Mouse (Mus musculus): Measurements from ENCODE around the gene Faap24. TPM values are rescaled to one million over a fixed set of nuclear protein-coding genes. Genes with fewer than 3 reads are reported as not detected.

The Faap24 gene
- polyA plus RNA-seq, 1 experiment from 2014 or later, result 15.4 TPM

DNA sequence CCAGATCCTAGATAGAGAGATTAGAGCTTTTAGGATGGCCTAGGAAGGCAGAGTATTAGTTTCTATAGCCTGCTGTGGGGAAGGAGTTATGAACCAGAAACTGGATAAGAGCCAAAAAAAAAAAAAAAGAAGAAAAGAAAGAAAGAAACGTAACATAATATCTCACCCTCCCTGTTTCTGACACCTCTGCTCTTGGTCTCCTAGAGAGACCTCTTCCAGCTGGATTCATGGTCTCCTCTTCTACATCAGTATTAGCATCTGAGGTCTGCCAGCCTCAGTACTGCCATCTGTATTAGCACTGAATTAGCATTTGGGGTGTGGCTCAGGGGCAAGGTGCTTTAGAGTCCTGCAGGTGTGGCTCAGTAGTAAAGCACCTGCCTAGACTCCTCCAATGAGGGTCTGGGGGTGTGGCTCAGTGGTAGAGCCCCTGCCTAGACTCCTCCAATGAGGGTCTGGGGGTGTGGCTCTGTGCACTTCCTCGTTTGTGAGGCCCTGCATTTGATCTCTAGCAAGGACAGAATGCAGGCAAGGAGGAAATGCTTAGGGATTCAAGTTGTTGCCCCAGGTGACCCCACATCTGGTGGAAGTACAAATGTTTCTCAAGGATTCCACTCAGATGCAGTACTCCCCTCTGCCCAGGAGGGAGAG, 13.8 kb downstream of the Faap24 start:
- no peak for TF ChIP-seq CTCF (IDR thresholded peaks at IDR 0.05; ENCODE audit: low read depth)
- ATAC-seq (replicated peaks; ENCODE audit: low FRiP score, low read depth) (peak; percentile 66; the same call in 1 of the 2 replicates), DNase-seq (ENCODE audit: low spot score) (no peak)
- Histone ChIP-seq H3K4me2 (ENCODE audit: low read length) (no peak overlapping the region), H3K27ac (no peak overlapping the region), H3K9me3 (replicated peaks; ENCODE audit: low read length) (no peaks in the 10 kb centered on the region), H3K27me3 (ENCODE audit: insufficient read depth, low read length) (no peaks in the 10 kb centered on the region), H3K4me1 (replicated peaks; ENCODE audit: insufficient read depth, low read length) (no peaks in the 10 kb centered on the region), H3K4me3 (replicated peaks; ENCODE audit: low read depth, low read length) (no peak overlapping the region), H3K9ac (ENCODE audit: low read depth, low read length) (no peak overlapping the region), H3K36me3 (ENCODE audit: insufficient read depth, low read length) (0 out of 2 replicates have a peak, but pooled peaks cover 10% of the 10 kb centered on the region)
- 20% methylated on average over 2 of the region's 2 CpGs for WGBS

DNA sequence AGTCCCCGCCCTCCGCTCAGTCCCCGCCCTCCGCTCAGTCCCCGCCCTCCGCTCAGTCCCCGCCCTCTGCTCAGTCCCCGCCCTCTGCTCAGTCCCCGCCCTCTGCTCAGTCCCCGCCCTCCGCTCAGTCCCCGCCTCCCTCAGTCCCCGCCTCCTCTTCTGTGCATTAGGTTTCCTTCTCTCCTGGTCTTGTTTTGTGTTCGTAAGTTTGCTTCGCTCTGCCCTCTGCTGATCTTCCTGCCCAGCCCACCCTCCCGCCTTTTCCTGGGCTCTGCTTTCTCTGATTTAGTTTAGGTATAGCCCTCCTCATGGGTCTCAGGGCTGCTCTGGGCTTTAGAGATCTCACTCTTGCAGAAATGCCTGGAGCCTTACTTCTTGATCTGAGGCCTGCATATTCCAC, 14.8 kb downstream of the Faap24 start:
- Histone ChIP-seq H3K4me3 (replicated peaks; ENCODE audit: low read depth, low read length) (no peak overlapping the region), H3K36me3 (ENCODE audit: insufficient read depth, low read length) (peaks cover 10% of the 10 kb centered on the region; the same call in 1 of the 2 replicates), H3K9me3 (replicated peaks; ENCODE audit: low read length) (no peaks in the 10 kb centered on the region), H3K4me1 (replicated peaks; ENCODE audit: insufficient read depth, low read length) (no peaks in the 10 kb centered on the region), H3K27me3 (ENCODE audit: insufficient read depth, low read length) (no peaks in the 10 kb centered on the region), H3K4me2 (ENCODE audit: low read length) (no peak overlapping the region), H3K9ac (ENCODE audit: low read depth, low read length) (no peak overlapping the region), H3K27ac (no peak overlapping the region)
- 63% methylated on average over 15 of the region's 16 CpGs for WGBS
- no peak for DNase-seq (ENCODE audit: low spot score)
- ATAC-seq (replicated peaks; ENCODE audit: low FRiP score, low read depth), result 0 out of 2 replicates have a peak, but pooled peaks have one; percentile 8
- TF ChIP-seq CTCF (IDR thresholded peaks at IDR 0.05; ENCODE audit: low read depth), result no peak

GRCm38 (mm10) chr7:35380351-35380750, 16.3 kb downstream of the Faap24 start:
- H3K4me2 ChIP-seq (ENCODE audit: low read length), result no peak overlapping the region
- peaks cover 3% of the 10 kb centered on the region; the same call in 1 of the 2 replicates for H3K36me3 ChIP-seq (ENCODE audit: insufficient read depth, low read length)
- DNase-seq (ENCODE audit: low spot score), result no peak
- H3K27me3 ChIP-seq (ENCODE audit: insufficient read depth, low read length), result no peaks in the 10 kb centered on the region
- no peak overlapping the region for H3K4me3 ChIP-seq (replicated peaks; ENCODE audit: low read depth, low read length)
- no peak for ATAC-seq (replicated peaks; ENCODE audit: low FRiP score, low read depth)
- H3K9ac ChIP-seq (ENCODE audit: low read depth, low read length), result no peak overlapping the region
- H3K9me3 ChIP-seq (replicated peaks; ENCODE audit: low read length), result no peaks in the 10 kb centered on the region
- no peak overlapping the region for H3K27ac ChIP-seq
- WGBS, result 87% methylated on average over 8 of the region's 8 CpGs
- no peaks in the 10 kb centered on the region for H3K4me1 ChIP-seq (replicated peaks; ENCODE audit: insufficient read depth, low read length)
- TF ChIP-seq CTCF (IDR thresholded peaks at IDR 0.05; ENCODE audit: low read depth), result no peak

GRCm38 (mm10) chr7:35379492-35380119, 17.0 kb downstream of the Faap24 start:
- 53% methylated on average over 16 of the region's 16 CpGs for whole genome bisulfite sequencing
- no peaks in the 10 kb centered on the region for H3K27me3 ChIP-seq (ENCODE audit: insufficient read depth, low read length)
- no peak overlapping the region for H3K4me3 ChIP-seq (replicated peaks; ENCODE audit: low read depth, low read length)
- ATAC-seq (replicated peaks; ENCODE audit: low FRiP score, low read depth), result no peak
- H3K9me3 ChIP-seq (replicated peaks; ENCODE audit: low read length), result no peaks in the 10 kb centered on the region
- no peak overlapping the region for H3K4me2 ChIP-seq (ENCODE audit: low read length)
- H3K9ac ChIP-seq (ENCODE audit: low read depth, low read length), result no peak overlapping the region
- TF ChIP-seq CTCF (IDR thresholded peaks at IDR 0.05; ENCODE audit: low read depth), result no peak
- H3K4me1 ChIP-seq (replicated peaks; ENCODE audit: insufficient read depth, low read length), result no peaks in the 10 kb centered on the region
- H3K27ac ChIP-seq, result no peak overlapping the region
- DNase-seq (ENCODE audit: low spot score), result no peak
- no peaks in the 10 kb centered on the region; the same call in 1 of the 2 replicates for H3K36me3 ChIP-seq (ENCODE audit: insufficient read depth, low read length)

DNA sequence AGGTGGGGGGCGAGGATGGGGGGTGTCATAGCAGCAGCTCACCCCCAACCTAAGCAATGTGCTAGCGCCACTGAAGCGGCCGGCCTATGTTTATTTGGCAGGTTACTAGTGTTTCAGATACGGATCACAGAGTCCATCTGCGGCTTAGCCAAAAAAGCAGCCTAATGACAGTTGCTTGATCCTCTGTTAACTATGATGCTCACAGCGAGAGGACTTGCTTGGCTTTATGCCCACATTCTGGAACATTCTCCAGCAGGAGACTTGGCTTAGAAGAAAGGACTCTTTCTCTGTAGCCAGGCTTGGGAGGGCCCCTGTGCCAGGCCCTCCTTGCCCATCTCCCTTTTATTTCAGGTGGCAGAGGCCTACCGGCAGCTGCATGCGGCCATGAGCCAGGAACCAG, 20.0 kb downstream of the Faap24 start:
- WGBS, result 60% methylated on average over 9 of the region's 9 CpGs
- DNase-seq (ENCODE audit: low spot score) (peak; percentile 38), ATAC-seq (replicated peaks; ENCODE audit: low FRiP score, low read depth) (no peak)
- Histone ChIP-seq H3K36me3 (ENCODE audit: insufficient read depth, low read length) (no peaks in the 10 kb centered on the region; the same call in 1 of the 2 replicates), H3K27me3 (ENCODE audit: insufficient read depth, low read length) (no peaks in the 10 kb centered on the region), H3K4me2 (ENCODE audit: low read length) (no peak overlapping the region), H3K4me3 (replicated peaks; ENCODE audit: low read depth, low read length) (no peak overlapping the region), H3K9me3 (replicated peaks; ENCODE audit: low read length) (no peaks in the 10 kb centered on the region), H3K4me1 (replicated peaks; ENCODE audit: insufficient read depth, low read length) (peaks cover 16% of the 10 kb centered on the region; the same call in 1 of the 2 replicates), H3K27ac (no peak overlapping the region), H3K9ac (ENCODE audit: low read depth, low read length) (no peak overlapping the region)
- TF ChIP-seq CTCF (IDR thresholded peaks at IDR 0.05; ENCODE audit: low read depth), result no peak

DNA sequence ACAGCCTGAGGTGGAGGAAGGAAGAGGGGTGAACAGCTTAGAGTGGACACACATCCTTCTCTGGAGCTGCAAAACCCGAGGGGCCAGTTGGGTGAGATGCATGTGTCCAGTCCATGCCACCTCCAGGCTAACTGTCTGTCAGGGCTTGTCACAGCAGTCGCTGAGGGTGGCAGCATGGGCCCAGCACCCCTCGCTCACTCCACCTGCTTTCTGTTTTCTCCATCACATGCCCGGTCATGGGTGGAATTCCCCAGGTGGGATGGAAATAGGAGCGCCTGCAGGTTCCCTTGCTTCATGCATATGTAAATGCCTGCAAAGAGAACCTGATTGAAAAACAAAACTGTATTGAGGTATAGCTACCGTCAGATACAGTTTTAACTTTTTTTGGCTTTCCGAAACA, 22.4 kb downstream of the Faap24 start:
- peak overlapping the region; percentile 78 for H3K27ac ChIP-seq

More for the DNA sequence above, 22.4 kb downstream of the Faap24 start:
- DNase-seq (ENCODE audit: low spot score) (no peak), ATAC-seq (replicated peaks; ENCODE audit: low FRiP score, low read depth) (no peak)
- no peak for TF ChIP-seq CTCF (IDR thresholded peaks at IDR 0.05; ENCODE audit: low read depth)
- no peak overlapping the region for H3K4me2 ChIP-seq (ENCODE audit: low read length)
- no peak overlapping the region for H3K4me3 ChIP-seq (replicated peaks; ENCODE audit: low read depth, low read length)
- no peak overlapping the region for H3K9ac ChIP-seq (ENCODE audit: low read depth, low read length)
- H3K4me1 ChIP-seq (replicated peaks; ENCODE audit: insufficient read depth, low read length), result peaks cover 16% of the 10 kb centered on the region; the same call in 1 of the 2 replicates
- H3K9me3 ChIP-seq (replicated peaks; ENCODE audit: low read length), result no peaks in the 10 kb centered on the region
- 72% methylated on average over 7 of the region's 7 CpGs for WGBS
- no peaks in the 10 kb centered on the region for H3K27me3 ChIP-seq (ENCODE audit: insufficient read depth, low read length)
- no peaks in the 10 kb centered on the region; the same call in 1 of the 2 replicates for H3K36me3 ChIP-seq (ENCODE audit: insufficient read depth, low read length)

Data from kidney, postnatal 0 days (tissue).